Mouse (Mus musculus) retina, embryonic 14.5 days (tissue): Measurements from ENCODE around the gene Cfap44.

Source experiments
- DNase-seq: peaks from one replicate; pipeline ENCODE4 v3.0.0-alpha.2; 2015; ENCODE audit warnings: low spot score

Cfap44 gene

DNA sequence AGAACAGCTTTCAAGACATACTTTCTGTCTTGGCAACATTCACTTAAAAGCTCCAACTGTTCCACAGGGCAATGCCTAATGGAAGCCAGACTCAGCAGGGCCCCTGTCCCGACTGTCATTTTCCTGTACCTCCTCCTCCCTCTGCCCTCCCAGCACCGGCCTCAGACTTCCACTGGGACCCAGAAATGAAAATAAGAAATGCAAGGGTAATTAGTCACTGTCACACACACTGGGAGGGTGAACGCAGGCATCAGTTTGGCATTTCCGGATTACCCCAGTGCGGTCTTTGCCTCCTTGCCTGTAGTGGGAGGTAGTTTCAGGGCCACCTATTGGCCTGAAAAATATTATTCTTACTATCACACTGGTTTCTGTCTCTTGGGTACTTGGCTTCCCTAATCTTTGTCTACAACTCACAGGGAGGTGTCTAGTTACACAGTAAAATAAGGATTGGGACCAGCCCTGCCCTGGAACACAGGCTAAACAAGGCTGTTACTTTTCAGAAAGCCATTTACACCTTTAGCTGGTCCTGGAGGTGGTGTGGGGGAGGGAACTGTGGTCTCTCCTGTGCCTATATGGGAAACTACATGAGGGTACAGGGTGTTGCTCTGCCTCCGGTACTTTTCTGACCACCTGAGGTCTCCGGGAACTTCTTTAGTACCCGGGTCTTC, 100.0 kb downstream of the Cfap44 start:
- DNase-seq, result no peak

DNA sequence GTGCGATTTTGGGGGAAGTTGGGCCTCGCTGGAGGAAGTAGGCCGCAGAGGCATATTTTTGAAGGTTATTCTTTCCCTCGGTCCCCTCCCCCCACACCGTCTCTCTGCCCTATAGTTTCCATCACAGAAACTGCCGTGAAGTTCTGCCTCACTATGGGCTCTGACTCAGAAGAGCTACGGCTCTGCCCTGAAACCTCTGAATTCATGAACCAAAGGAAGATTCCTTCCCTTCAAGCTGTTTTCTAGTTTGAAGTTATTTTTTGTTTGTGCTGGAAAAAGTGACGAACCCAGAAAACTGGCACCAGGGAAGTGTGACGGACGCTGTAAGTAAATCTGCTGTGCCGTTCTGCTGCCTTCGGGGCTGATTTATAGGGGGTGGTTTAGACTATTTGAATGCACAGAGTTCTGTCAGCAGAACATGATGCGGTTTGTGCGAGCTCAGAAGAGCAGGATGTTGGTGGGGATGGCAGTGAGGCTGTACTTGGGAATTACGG, 102.4 kb downstream of the Cfap44 start:
- no peak for DNase-seq

DNA sequence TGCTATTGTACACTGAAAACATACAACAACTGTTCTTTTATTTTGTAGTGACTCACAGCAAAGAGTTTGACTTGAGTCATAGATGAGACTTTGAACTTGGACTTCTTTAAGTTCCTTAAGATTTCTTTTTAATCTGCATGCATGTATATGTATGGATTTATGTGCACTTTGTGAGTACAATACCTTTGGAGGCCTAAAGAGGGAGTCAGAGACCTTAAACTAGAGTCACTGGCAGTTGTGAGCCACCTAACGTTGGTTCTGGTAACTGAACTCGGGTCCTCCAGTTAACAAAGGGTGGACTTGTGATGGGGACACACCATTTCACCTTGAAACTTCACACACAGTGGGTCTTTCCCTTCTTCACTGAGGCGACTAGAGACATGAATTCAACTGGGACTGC, 103.9 kb downstream of the Cfap44 start:
- no peak for DNase-seq

DNA sequence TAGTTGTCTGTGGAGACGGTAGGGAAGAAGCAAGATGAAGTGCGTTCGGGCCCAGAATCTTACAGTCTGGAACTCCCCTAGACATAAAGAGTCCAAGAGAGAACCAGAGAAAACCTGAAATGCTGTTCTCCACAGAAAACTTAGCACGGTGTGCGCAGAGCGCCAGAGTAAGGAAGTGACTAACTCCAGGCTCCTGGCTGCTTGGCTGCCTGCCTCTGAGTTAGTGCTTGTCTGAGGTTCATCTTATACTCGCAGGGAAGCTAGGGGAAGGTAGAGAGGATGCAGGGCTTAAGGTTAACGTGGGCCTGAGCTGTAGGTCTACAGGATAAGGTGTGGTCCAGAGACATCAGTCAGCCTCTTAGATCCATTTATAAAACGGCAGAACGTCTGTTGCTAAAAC, 107.2 kb downstream of the Cfap44 start:
- DNase-seq, result no peak

DNA sequence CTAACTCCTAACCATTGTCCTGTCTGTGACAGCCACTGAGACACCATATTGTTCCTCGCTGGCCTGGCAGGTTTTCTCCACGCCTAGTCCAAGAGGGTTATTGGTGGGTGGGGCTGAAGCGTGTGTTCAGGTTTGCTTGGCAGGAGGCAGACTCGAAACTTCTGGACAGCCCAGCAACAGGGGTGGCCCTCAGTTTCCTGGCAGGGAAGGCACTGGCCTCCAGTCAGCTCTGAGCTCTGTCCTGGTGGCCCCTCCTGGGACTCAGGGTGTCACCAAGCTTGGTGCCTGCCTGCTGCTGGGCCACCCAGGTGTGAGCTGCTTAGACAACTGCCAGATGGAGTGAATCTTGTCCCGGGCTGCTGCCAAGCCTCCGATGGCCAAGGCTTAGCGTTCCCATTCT, 107.7 kb downstream of the Cfap44 start:
- no peak for DNase-seq

DNA sequence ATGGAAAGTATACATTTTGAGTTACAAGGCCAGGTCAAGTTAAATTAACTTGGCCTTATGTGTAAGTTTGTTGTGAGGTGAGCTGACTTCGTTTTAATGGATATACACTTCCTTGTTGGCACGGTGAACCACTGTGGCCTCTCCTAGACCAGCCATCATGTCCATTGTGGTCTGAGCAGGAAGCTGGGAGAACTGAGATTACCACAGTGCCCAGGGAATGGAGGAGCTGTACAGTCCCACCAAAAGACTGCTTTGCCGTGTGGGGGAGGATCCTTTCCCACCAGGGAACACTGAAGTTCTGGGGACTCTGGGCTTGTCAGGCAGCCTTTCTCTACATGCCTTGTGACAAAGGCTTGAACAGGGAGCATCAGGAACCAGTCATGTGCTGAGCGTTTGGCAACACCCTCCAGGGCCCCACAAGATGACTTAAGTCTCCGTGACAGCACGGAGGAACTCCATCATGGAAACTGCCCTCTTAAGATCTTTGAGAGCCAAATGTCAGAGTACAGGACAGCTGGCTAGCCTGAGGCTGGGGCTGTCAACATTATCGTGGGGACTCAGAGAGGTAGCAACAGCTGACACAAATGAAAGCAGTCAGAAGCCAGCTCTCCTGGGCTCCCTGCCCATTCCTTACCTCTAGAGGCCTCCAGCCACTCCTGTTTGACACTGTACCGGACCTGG, 108.4 kb downstream of the Cfap44 start:
- no peak for DNase-seq

DNA sequence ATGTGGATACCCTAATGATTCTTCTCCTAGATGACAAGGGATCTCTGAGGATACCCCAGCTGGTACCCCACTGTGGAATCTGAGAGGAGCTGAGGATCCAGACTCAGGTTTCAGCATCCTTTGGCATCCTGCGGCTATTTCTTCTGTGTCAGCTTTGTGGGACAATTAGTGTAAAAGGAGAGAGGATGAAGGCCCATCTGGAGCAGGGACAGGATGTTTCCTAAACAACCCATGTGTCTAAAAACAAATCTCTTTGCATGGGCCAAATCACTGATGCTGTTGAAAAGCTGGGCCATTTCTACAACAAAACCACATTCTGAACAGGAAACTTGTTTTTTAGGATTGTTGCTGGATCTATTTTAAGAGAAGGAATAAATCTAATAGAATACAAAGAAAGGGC, 110.6 kb downstream of the Cfap44 start:
- no peak for DNase-seq

DNA sequence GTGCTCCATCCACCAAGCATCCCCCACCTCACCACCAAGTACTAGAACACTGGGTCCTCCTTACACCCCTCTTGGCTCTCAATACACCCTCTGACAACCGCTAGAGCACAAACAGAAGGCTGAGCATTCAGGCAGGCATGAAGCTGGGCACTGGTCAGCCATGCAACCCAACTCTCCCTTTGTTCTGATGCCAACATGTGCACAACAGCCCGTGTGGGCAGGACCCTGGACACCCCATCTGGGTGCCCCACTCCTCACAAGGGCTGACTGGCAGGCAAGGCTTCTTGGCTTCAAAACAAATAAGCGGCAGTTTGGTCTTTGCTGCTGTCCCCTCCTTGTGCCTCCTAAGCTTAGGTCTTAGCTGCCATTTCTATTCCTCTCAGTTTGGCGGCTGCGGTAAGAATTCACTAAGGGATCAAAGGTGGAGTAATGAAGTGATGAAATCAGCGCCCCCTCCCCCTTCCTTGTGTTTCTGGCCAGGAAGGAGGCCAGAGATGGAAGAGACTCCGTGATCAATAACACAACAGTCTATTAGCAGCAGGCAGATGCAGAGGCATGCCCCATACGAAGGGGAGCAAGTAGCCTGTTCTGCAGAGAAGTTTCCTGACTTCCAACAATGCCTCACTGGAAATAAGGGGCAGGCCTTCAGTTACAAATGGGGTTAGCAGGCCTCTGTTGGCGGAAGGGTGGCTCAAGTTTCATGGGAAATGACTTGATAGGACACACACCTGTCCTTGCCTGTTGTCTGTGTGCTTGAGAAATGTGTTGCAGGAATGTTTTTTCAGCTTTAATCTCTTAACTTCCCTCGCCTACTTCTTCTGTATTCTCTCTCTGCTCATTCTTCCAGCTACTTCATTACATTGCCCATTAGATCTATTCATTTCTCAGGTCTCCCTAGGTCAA, 112.7 kb downstream of the Cfap44 start:
- DNase-seq, result no peak

DNA sequence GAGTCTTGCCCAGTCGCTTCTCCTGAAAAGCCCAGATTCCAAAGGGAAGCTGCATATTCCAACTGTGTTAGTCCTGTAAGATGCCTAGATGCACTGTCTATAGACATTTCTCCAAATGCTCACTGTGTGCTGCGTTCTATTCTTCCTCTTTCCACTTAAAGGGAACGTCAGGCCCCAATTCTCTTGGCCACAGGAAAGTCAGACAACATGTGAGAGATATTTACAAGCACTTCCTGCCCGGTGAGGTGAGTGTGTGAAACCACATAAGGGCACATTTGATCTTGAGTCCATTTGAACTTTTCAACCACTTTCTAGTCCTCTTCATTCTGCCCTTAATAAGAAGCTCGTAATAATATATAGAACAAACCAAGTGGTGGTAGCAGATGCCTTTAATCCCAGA, 113.4 kb downstream of the Cfap44 start:
- no peak for DNase-seq

DNA sequence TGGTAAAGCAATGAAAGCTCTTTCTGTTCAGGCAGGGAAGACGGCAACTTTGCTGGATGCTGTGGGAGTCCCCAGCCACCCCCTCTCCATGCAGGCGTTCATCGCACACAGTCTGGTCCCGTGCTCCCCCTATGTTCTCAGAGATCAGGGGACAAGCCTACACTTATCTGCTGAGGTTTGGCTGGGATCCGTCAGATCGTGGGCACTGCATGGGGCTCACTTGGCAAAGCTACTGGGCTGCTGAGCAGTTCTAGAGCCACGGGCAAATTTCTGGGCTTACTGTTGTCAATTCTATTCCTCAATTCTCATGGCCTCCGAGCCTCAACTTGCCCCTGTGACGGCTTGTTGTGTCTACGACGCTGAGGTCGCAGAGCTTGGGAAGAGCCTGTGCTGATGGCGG, 114.2 kb downstream of the Cfap44 start:
- DNase-seq, result no peak

DNA sequence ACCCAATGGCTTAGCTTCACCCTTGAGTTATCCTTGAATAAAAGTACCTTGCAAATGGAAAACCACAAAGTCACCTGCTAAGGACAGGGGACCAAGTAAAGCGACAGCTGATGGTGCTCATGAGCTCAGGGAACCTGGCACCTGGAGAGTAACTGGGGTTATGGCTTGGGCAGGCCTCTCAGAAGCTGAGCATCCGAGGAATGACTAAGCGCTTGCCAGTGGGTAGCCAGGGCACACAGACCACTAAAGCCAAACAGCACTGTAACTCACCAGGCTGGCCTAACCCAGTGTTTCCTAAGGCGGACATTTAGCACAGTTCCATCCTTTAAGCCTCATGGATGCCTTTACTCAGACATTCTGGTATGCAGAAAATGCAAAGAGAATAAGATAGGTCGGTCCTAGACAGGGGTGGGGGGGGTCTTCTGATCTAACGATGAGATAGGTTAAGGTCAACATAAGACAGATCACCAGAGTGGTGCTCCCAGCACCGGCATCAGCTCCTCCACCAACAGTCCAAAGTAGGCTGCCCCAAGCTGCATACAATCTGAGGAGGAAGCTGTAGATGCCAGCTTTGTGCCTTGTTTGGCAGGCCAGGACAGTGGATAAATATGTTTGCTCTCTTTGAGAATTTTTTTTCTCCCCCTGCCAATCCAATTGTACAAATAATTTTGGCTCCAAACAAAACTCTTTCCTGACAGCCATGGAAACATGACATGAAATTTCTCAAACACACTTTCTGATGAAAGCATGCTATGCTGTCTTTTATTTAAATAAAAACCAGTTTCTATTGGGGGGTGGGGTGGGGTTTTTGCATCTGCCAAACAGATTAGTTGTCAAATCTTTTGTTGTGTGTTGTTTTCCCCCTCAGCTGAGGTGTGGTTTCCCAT, 115.1 kb downstream of the Cfap44 start:
- DNase-seq, result no peak

DNA sequence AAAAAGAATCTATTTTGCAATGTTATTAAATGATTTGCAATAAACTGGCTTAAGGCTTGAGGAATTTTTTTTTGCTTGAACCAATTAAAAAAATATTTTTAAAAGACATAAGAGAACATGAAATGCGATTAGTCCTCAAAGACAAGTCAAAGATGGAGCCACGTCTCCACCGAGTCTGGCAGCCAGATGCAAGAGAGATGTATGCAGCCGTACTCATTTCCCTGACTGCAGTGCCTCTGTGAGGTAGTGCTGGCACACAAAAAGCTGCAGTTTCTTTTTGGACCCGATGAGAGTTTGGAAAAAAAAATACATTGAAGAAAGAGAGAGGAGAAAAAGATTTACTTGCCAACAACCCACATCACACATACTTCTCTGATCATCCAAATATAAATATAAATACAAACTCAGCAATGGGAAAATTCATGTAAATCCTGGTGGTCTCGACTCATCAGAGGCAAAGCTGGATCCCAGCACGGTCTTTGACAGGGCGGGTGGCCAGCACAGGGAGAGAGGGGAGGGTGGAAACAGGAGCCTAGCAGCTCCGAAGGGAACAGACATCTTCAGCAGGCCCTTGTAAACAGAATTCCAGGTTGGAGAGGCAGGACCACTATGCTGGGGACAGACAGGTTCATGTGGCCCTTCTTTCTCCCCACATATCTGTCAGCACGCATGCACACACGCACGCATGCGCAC, 116.1 kb downstream of the Cfap44 start:
- no peak for DNase-seq

DNA sequence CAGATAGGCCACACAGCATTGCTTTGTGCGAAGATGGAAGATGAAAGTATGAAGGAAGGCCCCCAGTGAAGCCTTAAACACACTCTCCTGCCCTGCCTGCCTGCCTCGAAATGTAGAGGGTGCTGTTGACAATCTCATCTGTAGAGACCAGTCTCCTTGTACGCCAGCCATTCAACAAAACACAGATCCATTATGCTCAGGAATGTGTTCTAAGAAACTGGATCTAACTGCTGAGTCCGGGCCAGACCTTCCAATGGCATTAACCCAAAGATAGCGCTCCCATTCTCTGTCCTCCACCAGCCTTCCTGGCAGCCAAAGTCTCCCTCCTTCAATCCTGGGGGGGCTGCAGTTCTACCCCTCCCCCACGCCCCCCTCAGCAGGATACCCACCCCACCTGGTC, 121.9 kb downstream of the Cfap44 start:
- DNase-seq, result no peak

DNA sequence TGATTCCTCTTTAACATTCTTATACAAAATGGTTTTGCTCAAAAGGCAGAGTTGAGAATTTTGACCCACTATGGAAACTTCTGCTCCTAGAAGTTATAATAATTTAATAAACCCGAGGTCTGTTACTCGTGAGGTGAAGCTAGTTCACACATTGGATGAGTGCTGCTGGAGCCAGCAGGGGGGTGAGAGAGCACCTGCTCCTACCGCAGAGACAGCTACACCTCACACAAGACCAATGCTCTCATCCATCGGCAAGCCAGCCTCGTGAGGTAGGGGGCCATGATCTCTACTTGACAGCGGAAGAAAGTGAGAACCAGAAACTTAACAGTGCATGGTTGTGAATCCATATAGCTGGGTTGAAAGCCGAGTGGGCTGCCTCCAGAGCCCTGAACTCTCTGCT, 129.0 kb downstream of the Cfap44 start:
- DNase-seq, result no peak

DNA sequence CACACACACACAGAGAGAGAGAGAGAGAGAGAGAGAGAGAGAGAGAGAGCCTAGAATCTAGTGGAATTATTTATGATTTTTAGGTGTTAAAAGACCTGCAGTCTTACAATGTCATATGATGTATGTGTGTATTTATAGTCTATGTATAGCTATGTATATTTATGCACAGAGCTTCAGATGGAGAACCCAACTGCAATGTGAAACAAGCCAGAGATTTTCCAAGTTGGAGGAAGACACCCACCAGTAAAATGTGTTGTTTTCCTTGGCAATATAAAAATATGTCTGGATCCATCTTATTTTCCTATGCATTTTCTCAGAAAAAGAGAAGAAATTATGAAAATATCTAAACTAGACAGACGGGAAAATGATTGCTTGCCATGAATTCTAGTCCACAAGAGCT, 131.4 kb downstream of the Cfap44 start:
- DNase-seq, result no peak

DNA sequence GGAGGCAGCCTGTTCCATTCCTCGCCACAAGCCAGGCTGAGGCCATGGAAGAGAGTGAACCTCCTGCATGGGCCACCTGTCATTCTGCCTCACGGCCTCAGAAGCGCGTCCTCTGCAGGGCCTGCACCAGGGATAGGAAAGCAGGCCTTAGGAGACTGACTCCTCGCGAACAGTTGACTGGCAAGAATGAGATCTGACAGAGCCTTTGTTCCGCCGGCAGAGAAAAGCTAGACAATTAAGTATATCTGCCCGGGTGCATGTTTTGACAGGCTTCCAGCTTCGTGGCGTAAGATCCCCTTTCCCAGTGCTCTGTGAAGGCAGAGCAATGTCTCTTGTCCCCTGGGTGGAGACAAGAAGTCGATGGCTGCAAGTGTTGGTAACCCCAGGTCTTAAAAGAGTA, 132.1 kb downstream of the Cfap44 start:
- DNase-seq, result peak; percentile 76

DNA sequence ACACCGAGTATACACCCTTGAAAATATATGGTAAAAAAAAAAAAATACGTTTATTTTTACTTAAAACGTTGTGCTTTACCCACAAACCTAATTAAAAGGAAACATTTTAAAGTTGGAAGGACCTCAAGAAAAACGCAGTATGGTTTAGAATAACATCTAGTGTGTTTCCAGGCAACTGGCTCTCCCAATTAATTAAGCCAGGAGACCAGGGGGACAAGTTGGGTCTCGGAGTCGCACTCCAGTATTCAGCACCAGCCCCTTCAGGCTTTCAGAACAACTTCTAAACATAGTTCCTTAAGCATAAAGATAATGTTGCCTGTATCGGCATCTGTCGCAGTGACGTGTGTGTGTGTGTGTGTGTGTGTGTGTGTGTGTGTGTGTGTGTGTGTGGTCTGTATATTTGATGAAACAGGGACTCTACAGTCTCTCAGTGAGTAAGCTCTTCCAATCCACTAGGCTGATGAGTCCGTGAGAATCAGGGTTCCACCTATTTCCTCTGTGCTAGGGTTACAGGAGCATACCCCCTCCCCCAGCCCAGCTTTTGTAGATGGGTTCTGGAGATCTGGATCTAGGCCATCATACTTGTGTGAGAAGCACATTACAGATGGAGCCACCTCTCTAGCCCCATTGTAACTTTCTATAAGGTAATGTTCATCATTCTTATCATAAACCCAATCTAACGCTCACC, 132.8 kb downstream of the Cfap44 start:
- DNase-seq, result no peak

DNA sequence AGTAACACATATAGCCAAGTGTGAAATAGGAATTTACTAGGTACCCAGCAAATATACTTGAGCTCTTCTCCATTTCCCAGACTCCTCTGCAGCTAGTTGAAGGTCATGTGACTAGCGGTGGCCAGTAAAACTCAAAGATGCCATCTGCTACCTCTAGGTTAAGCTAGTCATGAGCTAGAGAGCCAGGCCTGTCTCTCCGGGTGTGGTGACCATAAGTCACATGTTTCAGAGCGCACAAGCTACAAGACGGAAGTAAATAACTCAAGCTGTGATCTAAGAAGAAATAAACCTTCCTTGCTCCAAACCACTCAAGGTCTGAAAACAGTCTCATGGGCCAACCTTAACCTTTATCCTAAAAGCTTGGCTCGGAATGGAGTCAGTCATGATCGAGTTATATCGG, 134.4 kb downstream of the Cfap44 start:
- DNase-seq, result no peak

DNA sequence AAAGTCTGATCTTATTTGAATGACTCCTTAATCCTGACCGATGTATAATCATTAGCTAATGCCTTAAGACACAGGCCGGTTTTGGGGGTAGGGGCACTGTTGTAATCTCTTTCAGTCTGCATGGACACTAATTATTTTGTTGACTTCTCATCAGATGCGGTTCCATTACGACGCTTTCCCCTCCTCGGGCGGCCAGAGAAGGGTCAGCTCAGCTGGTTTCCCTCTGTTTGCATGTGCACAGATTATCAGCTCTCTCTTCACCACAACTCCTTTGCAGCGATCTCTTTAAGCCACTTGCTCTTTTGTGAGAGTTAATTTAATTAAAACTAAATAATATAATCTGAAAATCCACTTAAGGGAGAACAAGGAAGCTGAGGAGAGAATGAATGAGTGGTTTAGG, 135.1 kb downstream of the Cfap44 start:
- DNase-seq, result peak; percentile 43

DNA sequence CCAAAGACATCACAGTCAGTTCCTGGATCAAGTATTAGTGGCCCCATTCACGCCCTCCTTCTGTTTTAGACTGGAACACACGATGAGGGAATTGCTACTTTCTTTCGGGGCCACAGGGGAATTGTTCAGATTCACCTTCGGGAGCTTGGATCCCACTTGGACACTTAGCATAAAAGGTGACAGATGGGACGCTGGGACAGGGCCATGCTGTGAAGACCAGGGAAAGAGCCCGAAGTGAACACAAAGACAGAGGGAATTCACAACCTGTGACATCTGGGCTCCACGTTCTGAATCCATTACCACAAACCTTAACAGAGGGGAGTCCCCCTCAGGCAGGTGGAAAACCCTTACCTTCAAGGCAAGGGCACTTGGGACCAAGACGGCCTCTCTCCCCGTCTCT, 135.6 kb downstream of the Cfap44 start:
- peak; percentile 32 for DNase-seq

DNA sequence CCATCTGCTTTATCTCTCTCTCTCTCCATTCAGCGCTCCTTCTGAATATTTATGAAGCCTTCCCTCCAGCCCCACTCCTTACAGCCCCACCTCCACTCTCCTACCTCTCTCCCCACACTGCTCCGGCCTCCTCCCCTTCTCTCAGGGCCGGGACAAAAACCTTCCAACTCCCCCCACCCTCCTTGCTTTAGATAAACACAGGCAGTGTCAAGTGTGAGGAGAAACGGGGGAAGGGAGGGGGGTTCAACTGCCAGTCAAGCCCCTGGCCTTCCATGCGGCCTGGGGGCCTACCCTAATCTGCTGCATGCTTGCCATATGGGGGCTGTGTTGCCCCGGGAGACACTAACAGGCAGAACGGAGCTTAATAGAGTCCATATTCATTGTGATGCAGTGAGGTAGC, 136.2 kb downstream of the Cfap44 start:
- peak; percentile 74 for DNase-seq
